Mouse (Mus musculus) mouse embryonic stem cell (cell line): ENCODE data around the gene Arl13b.

ENCODE experiments used
- in situ Hi-C, 2 experiments: fragments of 300-500 bp; cut with MboI; formaldehyde crosslinking; loops; 1 replicate in 1 of 2; 3 replicates in 1 of 2; pipeline ENCODE4 v1.14.3; 2019 to 2020; ENCODE audit warnings: low sequenced_read_pairs in 2 of 2, low pct_unique_long_range_greater_than_20kb in 1 of 2, mixed read lengths in 1 of 2; ENCODE audit not compliant: unreplicated experiment in 1 of 2

Arl13b gene

DNA sequence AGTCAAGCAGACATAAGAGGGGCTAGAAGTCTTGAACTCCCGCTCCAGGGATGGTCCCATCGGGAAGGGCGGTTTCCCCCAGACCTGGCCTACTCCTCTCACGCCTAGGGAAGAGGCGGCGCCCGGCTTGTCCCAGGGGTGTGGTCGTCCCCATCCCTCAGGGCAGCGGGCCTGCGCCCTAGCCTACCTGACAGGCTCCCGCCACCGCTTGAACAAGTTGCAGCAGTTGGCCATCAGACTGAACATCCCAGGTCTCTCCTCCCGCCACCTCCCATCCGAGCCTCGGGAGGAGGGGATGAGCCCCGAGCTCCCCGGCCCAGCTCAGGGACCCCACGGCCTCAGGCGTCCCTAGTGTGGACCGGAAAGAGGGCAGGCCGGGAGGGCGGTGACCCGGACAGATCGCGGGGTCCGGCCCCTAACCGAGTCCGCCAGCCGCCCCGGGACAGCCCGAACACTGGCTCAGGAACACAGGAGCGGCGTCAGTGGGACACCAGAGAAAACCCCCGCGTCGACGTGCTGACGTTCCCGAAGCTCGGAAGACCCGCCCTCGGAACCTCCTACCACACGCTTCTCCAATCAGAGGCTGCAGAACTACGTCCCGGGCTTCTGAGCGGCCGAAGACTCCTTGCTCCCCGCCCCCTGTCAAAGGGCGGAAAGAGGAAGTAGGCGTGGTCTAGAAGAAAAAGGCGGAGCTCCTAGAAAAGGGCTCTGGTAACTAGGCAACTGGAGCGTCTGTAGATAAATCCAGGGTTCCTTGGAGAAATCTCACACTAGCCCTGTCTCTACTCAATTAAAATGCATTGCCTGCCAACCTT, at the start of gene Arl13b:
Gene Arl13b, minus strand, starts transcription at position 543 of the 815 bp plus-strand sequence.
- in situ Hi-C loops, result no loop called here

- in situ Hi-C loops, result no loop called here
Measured at GRCm38 (mm10) chr16:62895824-62896223, 49.0 kb upstream of the Arl13b start.

DNA sequence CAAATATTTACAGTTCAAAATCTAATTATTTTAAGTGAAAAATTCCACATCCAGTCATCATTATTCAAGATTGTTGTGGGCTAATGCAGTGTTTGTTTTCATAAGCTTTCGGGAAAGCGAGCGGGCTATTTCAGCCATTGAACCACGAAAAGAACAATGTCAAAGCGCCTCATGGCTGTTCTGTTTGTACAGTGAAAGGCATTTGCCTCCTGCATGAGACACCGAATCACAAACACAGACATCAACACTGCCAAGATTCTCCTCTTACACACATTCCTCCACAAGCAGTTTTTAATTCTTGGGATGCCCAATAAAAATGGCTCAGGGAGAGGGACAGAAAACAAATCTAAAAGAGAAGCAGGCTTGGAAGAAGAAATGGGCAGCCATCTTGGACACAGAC, 27.2 kb upstream of the Arl13b start:
- in situ Hi-C loops, result no loop called here

- in situ Hi-C loops, result no loop called here
Measured at GRCm38 (mm10) chr16:62873180-62873579, 26.3 kb upstream of the Arl13b start.

- in situ Hi-C loops, result no loop called here
Measured at GRCm38 (mm10) chr16:62872688-62873117, 25.9 kb upstream of the Arl13b start.

- in situ Hi-C loops, result no loop called here
Measured at GRCm38 (mm10) chr16:62861455-62861854, 14.6 kb upstream of the Arl13b start.

DNA sequence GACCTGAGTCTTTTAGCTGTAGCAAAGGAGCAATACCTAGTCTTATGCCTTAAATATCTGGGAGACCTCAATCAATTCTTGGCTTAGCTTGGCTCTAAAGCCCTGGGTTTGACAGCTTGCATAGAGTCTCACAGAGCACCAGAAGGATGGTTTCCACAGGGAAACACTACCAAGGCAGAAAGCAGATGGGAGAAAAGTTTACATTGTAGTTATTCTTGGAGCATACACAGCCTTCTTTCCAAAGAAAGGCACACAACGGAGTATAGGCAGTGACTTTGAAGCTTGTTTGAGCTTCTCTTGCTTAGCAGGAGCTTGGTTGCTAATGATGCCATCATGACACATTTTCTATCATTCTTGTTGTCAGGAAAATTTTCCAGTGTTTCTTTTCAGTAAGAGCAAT, 13.3 kb upstream of the Arl13b start:
- in situ Hi-C loops, result no loop called here

GRCm38 (mm10) chr16:62858018-62858417, 11.2 kb upstream of the Arl13b start:
- in situ Hi-C loops, result no loop called here

DNA sequence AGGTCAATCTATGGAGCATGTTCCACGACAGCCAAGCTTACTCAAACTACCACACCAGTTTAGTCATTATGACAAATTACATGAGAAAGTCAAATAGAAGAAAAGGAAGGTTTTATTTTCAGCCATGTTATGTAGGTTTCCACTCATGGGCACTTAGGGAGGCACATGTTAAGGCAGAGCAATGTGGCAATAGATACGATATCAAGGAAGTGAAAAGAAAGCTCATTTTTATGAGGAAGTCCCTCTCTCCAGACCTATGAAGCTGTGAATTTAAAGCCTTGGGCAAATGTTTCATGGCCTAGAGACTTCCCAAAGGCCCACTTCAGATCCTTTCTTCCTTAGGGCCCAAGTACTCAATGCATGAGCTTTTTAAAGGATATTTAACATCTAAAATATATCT, 10.7 kb upstream of the Arl13b start:
- in situ Hi-C loops, result no loop called here

DNA sequence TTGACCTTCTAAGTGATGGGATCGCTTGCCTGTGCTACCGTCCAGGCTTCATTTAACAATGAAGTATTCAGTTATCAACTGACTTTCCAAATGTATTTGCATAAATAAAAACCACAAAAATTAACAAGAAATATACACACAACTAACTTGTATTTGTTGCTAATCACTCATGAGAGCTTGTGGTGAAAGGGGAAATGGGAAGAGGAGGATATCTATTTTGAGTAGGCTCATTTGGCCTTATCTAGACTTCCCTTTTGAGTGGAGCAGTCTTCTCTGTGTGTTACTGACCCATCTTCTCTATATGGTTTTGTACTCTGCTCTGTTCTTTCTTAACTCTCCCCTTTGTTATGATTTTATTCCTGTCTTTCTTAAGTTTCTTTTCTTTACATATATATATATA, 9.4 kb upstream of the Arl13b start:
- in situ Hi-C loops, result no loop called here

DNA sequence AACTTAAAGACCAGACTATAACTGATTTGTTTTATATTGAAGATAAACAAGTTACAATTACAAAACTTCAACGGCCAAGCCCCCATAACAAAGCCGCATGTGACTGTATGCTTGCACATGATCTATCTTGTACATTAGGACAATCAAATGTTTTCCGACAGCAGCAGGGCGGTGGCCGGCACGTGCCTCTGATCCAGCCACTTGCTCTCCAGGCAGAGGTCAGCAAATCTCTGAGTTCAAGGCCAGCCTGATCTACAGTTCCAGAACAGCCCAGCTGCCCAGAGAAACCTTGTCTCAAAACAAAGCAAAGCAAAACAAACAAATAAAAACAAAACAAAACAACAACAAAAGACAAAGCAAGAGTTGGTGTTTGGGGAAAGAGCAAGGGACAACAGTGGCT, 8.5 kb upstream of the Arl13b start:
- in situ Hi-C loops, result no loop called here

DNA sequence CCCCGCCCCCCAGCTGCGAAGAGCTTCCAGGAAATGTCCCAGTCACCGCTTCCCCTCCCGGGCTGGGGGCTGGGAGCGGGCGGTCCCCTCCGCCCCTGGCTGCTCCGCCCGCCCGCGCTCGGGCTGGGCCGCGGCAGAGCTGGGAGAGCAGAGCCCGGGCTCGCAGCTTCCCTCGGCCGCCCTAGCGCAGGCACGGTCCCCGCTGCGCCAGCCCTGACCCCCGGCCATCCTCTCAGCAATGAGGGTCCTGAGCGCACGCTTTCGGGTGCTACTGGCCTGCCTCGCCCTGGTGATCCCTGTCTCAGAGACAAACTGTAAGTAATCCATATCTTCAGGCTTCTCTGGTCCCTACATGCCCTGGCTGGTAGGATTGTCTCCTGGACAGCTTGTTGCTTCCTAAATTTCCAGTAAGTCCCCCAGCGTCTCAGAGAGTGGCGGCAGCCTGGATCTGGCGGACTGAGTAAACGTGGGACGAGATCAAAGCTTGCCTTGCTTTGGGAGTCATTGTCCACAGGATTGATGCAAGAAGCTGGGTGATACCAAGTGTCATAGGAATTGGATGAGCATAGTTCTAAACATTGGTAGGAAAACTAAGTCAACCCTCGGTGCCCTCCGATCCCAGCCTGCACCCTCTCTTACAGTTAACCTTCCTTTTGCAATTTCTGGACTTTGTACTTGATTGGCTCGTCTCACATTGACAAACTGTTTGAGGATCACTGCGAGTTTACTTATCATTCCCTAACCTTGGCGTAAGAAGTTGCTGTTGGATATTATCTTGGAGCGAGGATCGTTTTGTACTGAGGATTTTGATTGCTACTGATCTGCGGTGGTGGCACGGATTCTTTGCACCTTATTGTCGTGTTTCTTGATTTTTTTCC, 7.6 kb upstream of the Arl13b start, which contains the start of gene Pros1:
Gene Pros1, plus strand, starts transcription at position 117 of the 878 bp plus-strand sequence.
- in situ Hi-C loops, result no loop called here

DNA sequence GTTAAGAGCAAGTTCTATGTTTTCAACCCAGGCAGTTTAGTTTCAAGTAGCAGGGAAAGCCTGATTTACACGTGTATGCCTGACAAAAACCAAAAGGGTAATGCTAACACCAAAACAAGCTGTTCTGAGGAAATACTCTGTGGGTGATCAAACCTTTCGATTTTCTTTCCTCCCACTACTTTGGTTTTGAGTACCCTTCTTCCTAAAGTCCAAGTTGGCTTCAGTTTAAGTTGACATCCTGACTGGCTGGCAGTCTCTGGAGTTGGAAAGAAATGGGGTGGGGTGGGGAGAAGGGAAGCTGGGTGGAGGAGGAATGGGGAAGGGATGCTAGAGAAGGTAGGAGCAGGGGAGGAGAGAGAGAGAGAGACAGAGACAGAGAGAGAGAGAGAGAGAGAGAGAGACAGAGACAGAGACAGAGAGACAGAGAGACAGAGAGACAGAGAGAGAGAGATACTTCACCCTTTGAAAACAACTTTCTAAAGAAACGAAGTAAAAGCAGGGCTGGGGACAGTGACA, 6.8 kb upstream of the Arl13b start:
- in situ Hi-C loops, result no loop called here

DNA sequence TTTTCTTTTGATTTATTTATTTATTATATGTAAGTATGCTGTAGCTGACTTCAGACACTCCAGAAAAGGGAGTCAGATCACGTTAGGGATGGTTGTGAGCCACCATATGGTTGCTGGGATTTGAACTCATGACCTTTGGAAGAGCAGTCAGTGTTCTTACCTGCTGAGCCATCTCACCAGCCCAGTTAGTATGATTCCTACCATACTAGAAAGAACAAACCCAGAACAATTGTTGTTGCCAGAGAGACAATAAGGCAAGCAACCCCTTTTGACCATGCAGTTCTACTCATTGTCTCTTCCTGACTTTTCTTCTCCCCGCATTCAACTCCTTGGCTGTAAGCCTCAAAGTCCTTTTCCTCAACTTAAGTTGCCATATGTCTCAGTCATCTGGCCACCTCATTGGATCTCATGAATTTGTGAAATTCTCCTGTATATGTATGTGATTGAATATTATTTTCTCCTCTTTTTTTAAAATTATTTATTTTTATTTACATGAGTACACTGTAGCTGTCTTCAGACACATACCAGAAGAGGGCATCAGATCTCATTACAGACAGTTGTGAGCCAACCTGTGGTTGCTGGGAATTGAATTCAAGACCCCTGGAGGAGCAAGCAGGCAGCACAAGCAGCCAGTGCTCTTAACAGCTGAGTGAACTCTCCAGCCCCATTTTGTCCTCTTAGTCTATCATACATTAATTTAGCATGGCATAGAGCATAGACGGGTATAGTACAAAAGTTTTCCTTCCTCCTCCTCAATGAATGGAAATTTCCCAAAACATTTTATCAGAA, 5.8 kb upstream of the Arl13b start:
- in situ Hi-C loops, result no loop called here

GRCm38 (mm10) chr16:62845341-62845740, 1.5 kb downstream of the Arl13b start:
- in situ Hi-C loops, result no loop called here

DNA sequence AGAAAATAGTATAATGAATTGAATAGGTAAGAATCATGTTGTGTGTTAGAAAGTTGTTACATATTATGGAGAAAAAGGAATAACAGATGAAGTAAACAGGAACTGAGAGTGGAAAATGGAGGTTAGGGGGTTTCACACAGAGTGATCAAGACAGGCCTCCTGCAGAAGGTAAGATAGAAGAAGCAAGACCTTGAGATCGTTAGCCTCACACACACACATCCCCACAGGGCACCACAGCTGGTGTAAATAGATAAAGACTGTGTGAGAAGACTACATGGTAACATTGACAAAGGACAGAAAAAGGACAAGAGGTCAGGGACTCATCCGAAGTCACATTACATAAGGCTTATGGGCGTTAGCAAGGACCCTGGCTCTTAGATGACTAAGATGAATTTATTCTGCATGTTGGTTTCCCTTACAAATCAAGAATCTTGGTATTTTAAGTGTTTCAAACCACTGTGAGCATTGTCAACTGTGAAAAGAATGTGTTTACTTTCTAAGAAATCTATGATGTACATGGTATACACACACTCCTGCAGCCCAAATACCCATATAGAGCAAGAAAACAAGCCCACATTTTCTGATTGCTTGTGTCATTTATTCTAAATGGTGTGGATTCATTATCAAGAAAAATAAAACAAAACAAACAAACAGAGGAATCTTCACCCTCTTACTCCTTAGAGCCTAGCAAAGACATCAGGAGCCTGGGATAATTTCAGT, 12.7 kb downstream of the Arl13b start:
- in situ Hi-C loops, result no loop called here

- in situ Hi-C loops, result no loop called here
Measured at GRCm38 (mm10) chr16:62832481-62832880, 14.4 kb downstream of the Arl13b start.

DNA sequence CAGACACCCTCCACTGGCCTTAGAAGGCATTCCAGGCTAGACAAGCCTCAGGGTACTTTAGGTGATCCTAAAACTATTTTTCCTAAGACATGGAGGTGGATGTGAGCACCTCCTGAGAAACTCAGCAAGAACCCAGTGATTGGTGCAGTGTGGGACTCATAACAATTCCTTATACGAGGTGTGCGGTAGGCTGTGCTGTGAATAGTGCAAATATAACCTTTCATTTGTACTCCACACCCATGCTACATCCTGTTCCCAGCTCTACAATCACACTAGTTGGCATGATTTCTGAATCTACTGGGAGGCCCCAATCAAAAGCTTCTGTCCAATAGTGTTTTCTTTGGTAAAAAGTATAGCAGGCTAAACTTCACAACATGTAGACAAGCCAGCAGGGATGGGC, 14.8 kb downstream of the Arl13b start:
- in situ Hi-C loops, result no loop called here
